Mouse (Mus musculus): ENCODE measurements around the gene Gpsm2. TPM values are rescaled to one million over a fixed set of nuclear protein-coding genes. Genes with fewer than 3 reads are reported as not detected.
"Not testable (repeated sequence)": the region's sequence is repeated elsewhere in the genome, so short reads cannot be mapped to it uniquely, and the experiment has no call there.

Gene Gpsm2
- total RNA-seq, 2 experiments from 2014 or later, result 25.0 to 64.2 TPM

DNA sequence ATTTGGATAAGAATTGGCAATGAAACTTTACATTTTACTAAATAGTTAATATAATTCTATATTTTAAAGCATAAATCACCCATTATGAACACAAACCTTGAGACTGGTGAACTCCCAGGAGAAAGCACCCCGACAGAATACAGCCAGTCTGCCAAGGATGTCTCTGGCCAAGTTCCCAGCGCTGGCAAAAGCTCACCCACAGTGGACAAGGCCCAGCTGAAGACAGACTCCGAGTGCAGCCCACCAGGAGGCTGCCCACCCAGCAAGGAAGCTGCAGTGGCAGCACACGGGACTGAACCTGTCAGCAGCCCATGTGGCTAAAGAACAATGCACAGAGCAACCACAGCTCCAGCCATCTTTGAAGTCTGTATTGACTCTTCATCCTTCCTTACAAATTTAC is 45.5 kb downstream of the Gpsm2 start:
- ATAC-seq (replicated peaks; ENCODE audit: low FRiP score, poor library complexity, severe bottlenecking), result no peak

DNA sequence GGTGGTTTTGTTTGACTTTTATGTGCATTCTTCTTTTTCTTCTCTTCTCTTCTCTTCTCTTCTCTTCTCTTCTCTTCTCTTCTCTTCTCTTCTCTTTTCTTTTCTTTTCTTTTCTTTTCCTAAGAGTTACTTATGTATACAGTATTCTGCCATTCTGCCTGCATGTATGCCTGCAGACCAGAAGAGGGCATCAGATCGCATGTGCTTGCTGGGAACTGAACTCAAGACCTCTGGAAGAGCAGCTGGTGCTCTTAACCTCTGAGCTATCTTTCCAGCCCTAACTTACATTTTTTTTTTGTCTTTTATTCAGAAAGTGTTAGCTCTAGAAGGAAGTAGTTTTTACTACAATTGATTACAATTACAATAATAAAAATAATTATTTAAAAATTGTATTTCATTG is 61.2 kb downstream of the Gpsm2 start:
- ATAC-seq (replicated peaks; ENCODE audit: low FRiP score, poor library complexity, severe bottlenecking), result no peak

DNA sequence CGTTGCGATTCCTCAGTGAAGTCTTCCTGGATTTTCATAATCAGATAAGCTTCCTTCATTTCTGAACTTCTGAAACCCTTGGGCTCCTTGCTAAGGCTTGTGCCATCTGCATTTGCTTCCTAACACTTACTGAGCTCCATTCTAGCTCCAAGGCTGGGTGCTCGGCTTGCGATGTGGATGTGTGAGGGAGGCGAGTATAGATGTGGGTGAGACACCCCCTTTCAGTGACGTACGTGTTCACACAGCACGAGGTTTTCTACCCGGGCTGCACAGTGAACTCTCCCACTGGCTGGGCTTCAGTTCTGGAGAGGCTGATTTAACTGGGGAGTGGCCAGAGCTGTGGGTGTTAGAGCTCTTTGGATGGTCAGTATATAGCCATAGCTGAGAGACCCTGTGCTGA is 63.5 kb downstream of the Gpsm2 start:
- no peak for ATAC-seq (replicated peaks; ENCODE audit: low FRiP score, poor library complexity, severe bottlenecking)

DNA sequence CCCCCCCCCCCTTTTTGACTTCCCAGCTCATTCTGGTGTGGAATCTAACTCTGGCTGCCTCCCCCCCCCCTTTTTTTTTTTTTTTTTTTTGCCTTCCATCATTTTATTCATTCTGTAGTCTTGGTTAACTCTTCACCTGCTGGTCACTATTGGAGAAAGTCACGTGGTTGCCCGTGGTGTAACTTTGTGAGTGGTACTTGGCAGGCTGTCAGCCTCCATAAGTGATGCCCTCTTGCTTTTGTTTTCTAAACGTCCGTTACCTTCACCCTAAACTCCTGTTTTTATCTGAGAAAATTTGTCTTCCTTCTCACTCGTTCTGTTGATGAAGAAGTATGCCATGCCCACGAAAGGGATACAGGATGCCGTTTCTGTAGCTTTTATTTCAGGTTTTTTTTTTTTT is 66.6 kb downstream of the Gpsm2 start:
- ATAC-seq (replicated peaks; ENCODE audit: low FRiP score, poor library complexity, severe bottlenecking), result no peak

DNA sequence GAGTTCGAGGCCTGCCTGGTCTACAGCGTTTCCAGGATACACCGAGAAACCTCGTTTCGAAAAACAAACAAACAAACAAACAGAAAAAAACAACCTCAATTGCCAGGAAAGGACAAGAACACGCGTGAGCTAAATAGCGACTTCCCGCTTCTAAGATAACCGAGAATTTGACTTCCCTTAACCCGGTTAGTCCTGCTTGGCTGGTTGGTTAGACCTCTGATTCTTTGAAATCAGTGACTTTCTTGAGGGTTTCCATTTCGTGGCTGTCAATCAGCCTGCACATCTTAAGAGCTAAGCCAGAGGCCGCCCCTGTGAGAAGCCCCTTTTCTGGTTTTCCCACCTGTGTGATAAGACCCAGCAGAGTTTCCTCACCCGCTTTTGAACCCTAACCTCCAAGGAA is 67.5 kb downstream of the Gpsm2 start:
- no peak for ATAC-seq (replicated peaks; ENCODE audit: low FRiP score, poor library complexity, severe bottlenecking)

DNA sequence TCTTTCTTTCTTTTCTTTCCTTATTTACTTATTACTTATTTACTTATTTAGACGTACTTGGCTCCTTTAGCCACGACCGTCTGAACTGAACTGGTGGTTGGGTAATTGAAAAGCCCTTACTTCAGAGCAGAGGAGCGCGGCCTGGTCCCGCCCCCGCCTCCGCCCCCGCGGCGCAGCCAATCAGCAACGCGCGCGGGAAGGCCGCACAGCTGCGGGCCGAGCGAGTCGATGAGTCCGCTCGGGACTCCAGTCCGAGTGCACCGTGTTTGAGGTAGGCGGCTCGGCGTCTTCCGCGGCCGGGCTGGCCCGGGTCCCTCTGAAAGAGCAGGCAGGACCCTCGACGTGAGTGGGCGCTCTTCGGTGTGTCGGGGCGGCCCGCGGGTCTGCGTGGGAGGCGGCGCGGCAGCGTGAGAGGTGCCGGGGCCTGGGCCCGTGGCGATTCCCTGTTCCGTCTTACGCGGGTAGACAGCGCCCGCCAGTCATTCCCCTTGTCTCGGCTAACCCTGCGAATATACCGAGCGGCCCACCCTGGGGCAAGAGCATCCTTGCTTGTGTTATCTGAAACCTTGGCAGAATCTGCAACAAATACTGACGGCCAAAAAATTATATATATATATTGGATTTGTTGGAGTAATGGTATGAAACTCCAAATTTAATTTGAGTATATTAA is 68.3 kb downstream of the Gpsm2 start, which contains the start of gene Clcc1:
Gene Clcc1 (plus strand): TSS at position 204 of the 670 bp plus-strand sequence.
- peak; percentile 96 for ATAC-seq (replicated peaks; ENCODE audit: low FRiP score, poor library complexity, severe bottlenecking)

DNA sequence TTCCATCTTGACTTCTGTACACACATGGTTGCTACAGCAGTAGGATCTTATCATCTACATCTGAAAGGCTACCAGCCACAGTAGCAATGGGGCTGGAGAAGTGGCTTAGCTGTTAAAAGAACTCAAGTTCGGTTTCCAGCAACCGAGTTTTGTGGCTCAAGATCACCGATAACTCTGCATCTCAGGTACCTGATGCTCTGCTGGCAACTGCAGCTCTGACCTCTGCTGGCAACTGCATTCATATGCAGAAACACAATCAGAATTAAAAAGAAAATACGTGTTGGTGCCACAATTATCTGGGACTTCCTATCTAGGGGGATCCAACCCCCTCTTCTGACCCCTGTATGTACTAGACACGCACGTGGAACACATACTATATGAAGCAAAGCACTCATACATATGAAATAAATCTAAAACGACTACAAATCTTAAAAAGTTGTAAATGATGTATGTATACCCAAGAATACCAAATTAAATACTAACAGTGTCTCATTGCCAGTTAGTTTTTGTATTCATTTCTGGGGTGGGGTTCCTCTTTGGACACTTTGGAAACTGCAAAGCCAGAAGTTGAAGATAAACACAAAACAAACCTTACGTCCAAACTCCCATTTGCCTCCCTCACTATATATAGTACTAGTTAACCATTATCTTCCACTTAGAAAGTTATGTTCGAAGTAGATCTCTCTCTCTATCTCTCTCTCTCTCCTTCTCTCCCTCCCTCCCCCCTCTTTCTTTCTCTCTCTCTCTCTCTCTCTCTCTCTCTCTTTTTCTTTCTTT is 69.1 kb downstream of the Gpsm2 start:
- no peak for ATAC-seq (replicated peaks; ENCODE audit: low FRiP score, poor library complexity, severe bottlenecking)

DNA sequence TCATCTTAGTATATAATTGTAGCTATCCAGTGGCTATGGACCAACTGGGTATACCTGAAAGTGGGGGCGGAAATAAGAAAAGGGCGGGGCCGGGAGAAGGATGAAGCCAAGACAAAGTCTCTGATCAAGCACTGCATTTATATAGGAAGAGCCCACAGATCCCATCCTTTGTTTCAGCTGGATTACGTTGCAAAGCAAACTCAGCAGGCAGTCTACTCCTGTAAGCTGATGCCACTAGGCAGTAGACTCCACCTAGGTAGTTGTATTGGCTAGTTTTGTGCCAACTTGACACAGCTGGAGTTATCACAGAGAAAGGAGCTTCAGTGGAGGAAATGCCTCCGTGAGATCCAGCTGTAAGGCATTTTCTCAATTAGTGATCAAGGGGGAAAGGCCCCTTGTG is 74.4 kb downstream of the Gpsm2 start:
- ATAC-seq (replicated peaks; ENCODE audit: low FRiP score, poor library complexity, severe bottlenecking), result not testable (repeated sequence)

DNA sequence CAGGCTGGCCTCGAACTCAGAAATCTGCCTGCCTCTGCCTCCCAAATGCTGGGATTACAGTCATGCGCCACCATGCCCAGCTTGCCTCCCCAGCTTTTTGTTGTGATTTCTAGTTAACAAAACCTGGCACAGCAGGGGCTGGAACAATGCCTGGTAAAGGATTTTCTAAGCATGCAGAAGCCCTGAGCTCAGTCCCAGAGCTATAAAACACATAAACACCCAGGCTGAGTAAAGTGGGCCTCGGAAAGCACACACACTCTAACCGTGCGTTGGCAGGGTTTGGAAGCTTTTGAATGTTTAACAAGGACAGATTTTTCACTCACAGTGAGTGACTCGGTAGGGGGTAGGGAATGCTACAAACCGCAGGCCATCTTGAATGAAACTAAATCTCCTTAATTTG is 76.1 kb downstream of the Gpsm2 start:
- ATAC-seq (replicated peaks; ENCODE audit: low FRiP score, poor library complexity, severe bottlenecking), result no peak

DNA sequence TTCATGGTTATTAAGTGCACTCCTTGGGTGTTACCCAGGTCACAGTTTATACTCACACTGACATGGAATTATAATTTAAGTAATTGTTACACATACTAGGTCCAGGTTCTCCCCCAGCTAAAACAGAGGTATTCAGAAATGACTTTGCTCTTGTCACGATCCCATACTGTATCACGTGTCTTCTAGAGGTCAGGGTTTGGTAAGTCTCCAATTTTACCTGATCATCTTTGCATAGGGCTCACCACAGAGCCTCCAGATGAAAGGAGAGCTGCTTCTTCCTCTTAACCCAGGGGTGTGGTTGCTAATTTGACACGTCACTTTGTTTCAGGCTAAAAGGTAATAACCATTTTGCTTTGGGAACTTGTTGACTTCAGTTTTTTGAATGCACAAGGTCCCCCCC is 77.3 kb downstream of the Gpsm2 start:
- no peak for ATAC-seq (replicated peaks; ENCODE audit: low FRiP score, poor library complexity, severe bottlenecking)

DNA sequence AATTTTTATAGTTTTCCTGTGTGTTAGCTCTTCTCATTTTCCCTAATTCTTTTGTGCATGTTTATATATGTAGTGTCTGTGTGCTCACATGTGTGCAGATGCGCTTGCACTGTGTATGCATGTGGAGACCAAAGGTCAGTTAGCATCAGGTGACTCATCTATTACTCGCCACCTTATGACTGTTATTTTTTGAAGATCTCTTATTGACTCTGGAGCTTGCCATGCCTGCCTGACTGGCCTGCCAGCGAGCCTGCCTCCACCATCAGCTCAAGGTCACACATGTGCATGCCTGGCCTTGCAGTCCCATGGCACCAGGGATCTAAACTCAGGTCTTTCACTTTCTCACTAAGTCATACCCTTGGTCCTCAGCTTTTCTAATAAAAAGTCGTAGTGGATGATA is 81.1 kb downstream of the Gpsm2 start:
- ATAC-seq (replicated peaks; ENCODE audit: low FRiP score, poor library complexity, severe bottlenecking), result no peak

DNA sequence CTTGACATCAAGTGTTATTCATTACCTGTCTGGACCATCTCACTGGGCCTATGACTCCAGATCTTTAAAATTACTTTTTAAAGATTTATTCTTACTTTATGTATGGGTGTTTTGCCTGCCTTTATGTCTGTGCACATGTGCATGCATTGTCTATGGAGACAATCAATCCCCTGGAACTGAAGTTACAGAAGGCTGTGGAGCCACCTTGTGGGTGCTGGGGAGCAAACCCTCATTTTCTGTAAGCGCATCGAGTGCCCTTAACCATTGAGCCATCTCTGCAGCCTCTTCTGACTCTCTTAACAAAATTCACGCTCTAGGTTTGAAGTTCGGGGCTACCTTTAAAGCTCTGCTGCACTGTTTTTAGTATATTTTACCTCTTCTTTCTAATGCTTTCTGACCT is 82.7 kb downstream of the Gpsm2 start:
- no peak for ATAC-seq (replicated peaks; ENCODE audit: low FRiP score, poor library complexity, severe bottlenecking)

DNA sequence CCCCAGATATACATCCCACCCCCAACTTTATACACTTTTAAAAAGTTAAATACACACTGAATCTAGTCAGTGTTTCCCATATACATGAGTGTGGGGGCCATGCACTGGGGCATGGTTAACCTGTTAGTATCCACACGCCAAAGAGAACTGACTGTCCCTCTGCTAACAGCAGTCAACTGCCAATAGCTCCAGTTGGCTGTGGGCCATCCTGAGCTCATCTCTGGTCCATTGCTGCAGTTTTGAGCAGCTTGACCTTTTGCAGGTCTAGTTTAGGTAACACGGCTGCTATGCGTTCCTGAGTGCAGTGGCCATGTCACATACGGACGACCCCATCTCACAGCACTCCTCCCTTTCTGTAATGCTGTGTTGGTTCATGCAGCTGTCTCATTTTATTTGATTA is 87.3 kb downstream of the Gpsm2 start:
- no peak for ATAC-seq (replicated peaks; ENCODE audit: low FRiP score, poor library complexity, severe bottlenecking)

Other genes starting within 250 kb of the Gpsm2 start
- not detected in 2 replicates for gene 1700013F07Rik, start 188.2 kb downstream of the Gpsm2 start, total RNA-seq (2015; ENCODE audit: low replicate concordance)
- gene 1700013F07Rik, start 188.2 kb downstream of the Gpsm2 start, total RNA-seq (2017; ENCODE audit: low replicate concordance), result not detected in 2 replicates
- not detected in 2 replicates for gene 5330417C22Rik, start 185.8 kb downstream of the Gpsm2 start, total RNA-seq (2015; ENCODE audit: low replicate concordance)
- gene 5330417C22Rik, start 185.8 kb downstream of the Gpsm2 start, total RNA-seq (2017; ENCODE audit: low replicate concordance), result not detected in 2 replicates
- gene Tmem167b, start 159.8 kb downstream of the Gpsm2 start, total RNA-seq (2015; ENCODE audit: low replicate concordance), result 3.8 and 4.8 TPM in 2 replicates
- 18.3 and 21.7 TPM in 2 replicates for gene Tmem167b, start 159.8 kb downstream of the Gpsm2 start, total RNA-seq (2017; ENCODE audit: low replicate concordance)
- 2.9 and 3.5 TPM in 2 replicates for gene Taf13, start 150.6 kb downstream of the Gpsm2 start, total RNA-seq (2015; ENCODE audit: low replicate concordance)
- 4.7 and 14.1 TPM in 2 replicates for gene Taf13, start 150.6 kb downstream of the Gpsm2 start, total RNA-seq (2017; ENCODE audit: low replicate concordance)
- gene Wdr47, start 131.0 kb downstream of the Gpsm2 start, total RNA-seq (2015; ENCODE audit: low replicate concordance), result 2.5 and 3.3 TPM in 2 replicates
- 2.0 and 2.6 TPM in 2 replicates for gene Wdr47, start 131.0 kb downstream of the Gpsm2 start, total RNA-seq (2017; ENCODE audit: low replicate concordance)
- 7.9 and 13.4 TPM in 2 replicates for gene Clcc1, start 68.4 kb downstream of the Gpsm2 start, total RNA-seq (2015; ENCODE audit: low replicate concordance)
- 19.9 and 23.7 TPM in 2 replicates for gene Clcc1, start 68.4 kb downstream of the Gpsm2 start, total RNA-seq (2017; ENCODE audit: low replicate concordance)
- 1.3 and 6.3 TPM in 2 replicates for gene Aknad1, start 17.3 kb upstream of the Gpsm2 start, total RNA-seq (2015; ENCODE audit: low replicate concordance)
- gene Aknad1, start 17.3 kb upstream of the Gpsm2 start, total RNA-seq (2017; ENCODE audit: low replicate concordance), result 1.6 and 8.6 TPM in 2 replicates
- 15.8 and 25.7 TPM in 2 replicates for gene Stxbp3, start 118.2 kb upstream of the Gpsm2 start, total RNA-seq (2015; ENCODE audit: low replicate concordance)
- 16.0 and 21.0 TPM in 2 replicates for gene Stxbp3, start 118.2 kb upstream of the Gpsm2 start, total RNA-seq (2017; ENCODE audit: low replicate concordance)
- gene Fndc7, start 167.7 kb upstream of the Gpsm2 start, total RNA-seq (2015; ENCODE audit: low replicate concordance), result not detected in 2 replicates
- gene Fndc7, start 167.7 kb upstream of the Gpsm2 start, total RNA-seq (2017; ENCODE audit: low replicate concordance), result 0.14 and 1.4 TPM in 2 replicates
- 51.4 and 52.3 TPM in 2 replicates for gene Prpf38b, start 189.4 kb upstream of the Gpsm2 start, total RNA-seq (2015; ENCODE audit: low replicate concordance)
- gene Prpf38b, start 189.4 kb upstream of the Gpsm2 start, total RNA-seq (2017; ENCODE audit: low replicate concordance), result 128 and 134 TPM in 2 replicates
- not detected in 2 replicates for gene Henmt1, start 217.6 kb upstream of the Gpsm2 start, total RNA-seq (2015; ENCODE audit: low replicate concordance)
- not detected in 2 replicates for gene Henmt1, start 217.6 kb upstream of the Gpsm2 start, total RNA-seq (2017; ENCODE audit: low replicate concordance)
- not detected in 2 replicates for gene Gm9857, start 218.1 kb upstream of the Gpsm2 start, total RNA-seq (2015; ENCODE audit: low replicate concordance)
- not detected in 2 replicates for gene Gm9857, start 218.1 kb upstream of the Gpsm2 start, total RNA-seq (2017; ENCODE audit: low replicate concordance)